Mouse (Mus musculus) heart, adult 9 months (tissue): ENCODE measurements at regions not wholly inside any gene's neighbourhood (a gene's known extent, or its start where the extent isn't known, plus 50 kb on each side); places are given as distances from the start of the nearest gene placed in this dataset.

ENCODE experiments used
- DNase-seq, 2 experiments: peaks; one replicate each; pipeline ENCODE4 v3.0.0; 2022; ENCODE audit warnings: low spot score in 2 of 2

DNA sequence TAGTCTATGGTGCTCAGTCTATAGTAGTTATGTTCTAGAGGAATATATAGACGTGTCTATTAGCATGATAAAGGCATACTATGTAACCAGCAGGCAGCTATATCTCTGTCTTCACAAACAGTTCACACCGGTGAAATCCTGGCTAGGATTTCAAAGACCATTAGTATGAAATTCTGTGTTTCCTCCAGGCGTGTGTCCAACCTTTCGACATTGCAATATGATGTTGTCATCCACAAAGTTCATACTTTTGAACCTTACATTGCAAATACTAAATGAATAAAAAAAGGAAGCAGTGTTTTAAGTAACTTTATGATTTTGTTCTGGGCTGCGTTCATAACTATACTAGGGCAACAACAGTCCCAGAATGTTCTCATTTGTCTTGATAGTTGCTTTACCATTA is 95.2 kb upstream of the Cpeb2 start:
- DNase-seq: no peak

DNA sequence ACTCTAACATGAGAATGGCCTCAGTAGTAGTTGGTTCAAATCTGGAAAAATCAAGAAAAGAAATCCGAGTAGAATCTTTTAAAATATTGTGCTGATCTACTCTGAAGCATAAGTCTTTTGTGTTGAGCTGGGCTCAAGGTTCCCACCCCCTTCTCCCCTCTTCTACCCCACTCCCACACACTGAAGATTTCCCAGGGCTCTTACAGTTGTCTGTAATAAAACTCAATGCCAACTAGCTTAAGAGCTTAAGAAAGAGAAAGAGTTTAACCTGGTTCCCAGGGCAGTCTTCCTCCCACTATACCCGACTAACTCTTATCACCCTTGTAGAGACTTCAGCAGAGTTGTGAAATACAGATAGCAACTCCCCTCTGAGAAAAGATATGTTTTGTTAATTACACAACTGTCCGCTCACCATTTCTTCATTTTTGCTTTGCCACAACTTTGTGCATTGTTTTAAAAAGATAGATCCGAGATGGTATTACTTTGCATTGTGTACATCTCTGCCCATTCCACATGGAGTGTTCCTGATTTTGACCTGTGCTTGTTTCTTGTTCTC is 94.0 kb upstream of the Cpeb2 start:
- no peak for DNase-seq

DNA sequence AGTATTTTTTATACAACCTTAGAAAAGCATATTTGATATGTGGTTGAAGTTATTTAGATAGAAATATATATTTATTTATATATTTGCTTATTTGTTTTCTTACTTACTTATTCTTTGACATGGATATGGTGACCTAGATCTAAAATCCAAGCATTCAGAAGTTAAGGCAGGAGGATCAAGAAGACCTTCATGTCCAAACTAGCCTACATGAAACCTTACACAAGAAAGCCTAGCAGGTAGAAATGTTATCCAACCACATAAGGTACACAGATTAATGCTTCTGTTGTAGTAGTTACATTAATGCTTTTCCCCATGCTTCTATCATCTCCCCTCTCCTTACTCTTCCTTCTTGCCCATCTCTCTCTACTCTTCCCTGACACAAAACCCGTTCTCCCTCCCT is 93.2 kb upstream of the Cpeb2 start:
- DNase-seq: no peak

DNA sequence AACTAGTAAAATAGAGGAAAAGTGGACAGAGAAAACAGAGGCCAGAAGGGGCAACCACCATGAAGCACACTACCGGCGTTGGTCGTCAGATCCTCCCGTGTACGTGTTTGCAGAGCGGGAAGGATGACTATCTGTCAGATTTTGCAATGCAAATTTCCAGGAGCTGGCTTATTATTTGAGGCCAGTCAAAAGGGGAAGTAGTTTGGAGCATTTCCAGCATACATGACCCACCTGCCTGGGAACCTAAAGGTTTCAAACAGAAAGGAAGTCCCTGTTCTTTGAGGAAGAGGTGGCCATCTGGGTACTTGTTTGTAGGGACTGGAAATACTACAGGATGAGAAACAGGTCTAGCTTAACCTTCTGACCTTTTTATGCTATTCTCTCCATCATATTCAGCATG is 87.0 kb upstream of the Cpeb2 start:
- DNase-seq: no peak

DNA sequence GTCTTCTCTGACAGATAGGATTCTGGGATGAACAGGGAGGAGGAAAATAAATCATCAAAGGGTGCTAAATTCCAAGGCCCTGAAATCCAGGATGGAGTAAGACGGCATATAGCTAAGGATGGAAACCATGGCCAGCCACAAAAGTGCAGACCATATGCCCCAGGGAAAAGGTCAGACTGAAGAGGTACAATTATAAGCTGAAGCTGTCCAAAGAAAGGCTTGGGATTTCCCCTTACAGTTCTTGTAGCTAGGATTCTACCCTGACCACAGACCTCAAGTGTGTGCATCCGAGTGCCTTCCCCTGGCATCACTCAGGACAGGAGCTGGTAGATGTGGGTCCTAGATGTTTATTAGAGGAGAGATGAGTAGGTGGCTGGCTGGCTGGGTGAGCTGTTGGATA is 86.0 kb upstream of the Cpeb2 start:
- no peak for DNase-seq

DNA sequence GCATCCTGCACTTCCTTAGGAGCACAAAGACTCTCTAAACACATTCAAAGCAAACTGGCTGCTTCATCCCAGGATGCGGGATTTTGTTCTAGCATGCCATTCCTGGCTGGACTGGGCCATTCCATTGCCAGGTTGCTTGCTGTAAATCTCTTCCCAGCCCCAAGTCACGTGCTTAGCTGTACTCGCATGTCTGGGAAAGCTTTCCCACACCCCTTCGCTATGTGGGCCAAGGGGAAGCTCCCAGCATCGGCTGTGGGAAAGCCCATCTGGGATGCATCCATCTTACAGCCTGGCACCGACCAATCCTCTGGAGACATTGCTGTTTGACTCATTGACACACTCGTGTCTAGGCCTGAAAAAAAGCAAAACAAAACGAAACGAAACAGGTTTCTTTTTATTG is 84.5 kb upstream of the Cpeb2 start:
- DNase-seq: no peak

DNA sequence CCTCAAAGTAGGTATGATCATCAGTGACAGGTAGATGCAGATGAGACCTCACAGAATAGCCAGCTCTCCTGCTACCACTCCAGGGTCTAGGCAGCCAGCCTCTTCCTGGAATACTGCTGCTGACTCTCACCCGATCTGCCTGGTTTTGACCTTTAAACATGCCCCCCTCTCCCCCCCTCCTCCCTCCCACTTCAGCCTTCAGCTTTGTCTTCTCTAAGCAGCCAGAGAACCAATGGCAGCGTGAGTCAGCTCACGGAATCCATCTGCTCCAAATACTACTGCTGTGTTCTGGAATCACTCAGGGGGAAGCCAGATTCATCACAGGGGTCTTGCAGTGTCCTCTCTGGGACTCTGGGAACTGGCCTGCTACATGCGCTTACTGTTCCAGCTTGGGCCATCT is 83.4 kb upstream of the Cpeb2 start:
- no peak for DNase-seq

DNA sequence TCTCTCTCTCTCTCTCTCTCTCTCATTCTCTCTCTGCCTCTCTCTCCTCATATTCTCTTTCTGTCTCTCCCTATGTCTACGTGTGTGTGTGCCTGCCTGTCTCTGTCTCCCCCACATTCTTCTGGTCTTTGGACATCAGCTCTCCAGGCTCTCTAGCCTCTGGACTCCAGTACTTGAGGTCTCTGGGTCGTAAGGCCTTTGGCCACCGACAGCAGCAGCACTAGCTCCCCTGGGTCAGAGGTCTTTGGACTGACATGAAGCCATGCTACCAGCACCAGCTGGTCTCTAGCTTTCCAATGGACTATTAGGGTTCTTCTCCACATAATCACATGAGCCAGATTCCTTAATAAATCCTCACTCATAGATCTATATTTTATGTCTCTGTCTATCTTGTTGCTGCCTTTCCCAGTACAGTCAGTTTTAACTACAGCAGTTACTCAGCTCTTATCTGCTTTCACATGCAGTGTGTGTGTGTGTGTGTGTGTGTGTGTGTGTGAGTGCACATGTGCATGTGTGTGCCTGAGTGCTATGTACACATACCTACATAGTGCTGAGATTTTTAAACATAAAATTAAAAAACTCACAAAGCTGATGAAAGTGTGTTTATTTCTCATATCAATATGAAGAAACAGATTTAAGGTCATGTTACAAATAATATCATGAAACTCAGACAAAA is 81.7 kb upstream of the Cpeb2 start:
- DNase-seq: no peak

DNA sequence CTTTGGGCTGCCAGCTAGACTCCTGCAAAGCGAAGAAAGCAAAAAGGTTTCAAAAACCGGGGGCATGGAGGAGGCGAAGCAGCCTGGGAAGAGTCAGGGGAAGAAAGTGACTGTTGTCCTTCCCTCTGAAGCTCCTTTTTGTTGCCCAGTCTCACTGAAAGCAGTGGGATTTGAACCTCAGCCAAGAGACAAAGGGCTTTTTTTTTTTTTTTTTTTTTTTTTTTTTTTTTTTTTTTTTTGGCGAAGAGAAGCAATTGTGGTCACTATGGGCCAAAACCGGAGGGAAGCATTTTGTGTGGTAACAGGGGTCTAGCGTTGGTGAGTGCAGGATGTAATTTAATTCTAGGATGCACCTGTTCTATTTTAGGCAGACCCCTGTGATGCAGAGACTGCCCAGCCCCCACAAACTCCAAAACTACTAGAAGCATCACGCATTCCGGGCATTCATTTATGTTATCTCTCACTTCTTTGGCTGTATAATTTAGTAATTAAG is 80.8 kb upstream of the Cpeb2 start:
- no peak for DNase-seq

DNA sequence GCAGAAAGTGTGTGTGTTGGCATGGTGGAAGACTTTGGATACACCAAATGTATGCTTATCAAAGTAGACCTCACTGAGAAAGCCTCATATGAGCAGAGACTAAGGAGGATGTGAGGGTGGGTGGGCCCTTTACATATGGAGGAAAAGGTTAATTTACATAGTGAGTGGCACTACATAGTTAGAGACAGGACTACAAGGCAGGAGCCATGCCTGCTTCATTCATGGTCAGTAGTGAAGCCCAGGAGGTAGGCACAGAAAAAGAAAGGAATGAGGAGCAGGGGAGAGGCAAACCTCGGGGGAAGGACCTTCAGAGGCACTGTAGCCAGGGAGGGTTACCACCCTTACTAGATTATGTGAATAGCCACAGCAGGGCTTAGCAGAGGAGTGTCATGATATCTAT is 80.1 kb upstream of the Cpeb2 start:
- DNase-seq: no peak

DNA sequence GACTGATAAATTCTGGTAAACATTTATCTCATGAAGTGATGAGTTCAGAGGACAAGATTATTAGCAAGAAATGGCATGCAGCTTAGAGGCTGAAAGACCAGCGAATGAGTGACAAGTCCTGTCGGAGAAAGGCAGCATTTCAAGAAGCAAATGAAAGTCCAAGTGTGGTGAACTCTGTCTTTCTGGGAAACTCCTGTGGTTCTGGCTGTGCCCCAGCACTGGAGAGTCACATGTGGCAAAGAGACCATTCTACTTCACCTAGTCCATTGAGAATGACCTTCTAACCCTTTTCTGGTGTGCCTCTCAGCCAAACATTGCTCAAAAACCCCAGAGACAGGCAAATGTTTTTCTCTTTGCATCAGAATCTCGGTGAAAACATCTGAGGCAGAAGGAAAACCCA is 76.2 kb upstream of the Cpeb2 start:
- DNase-seq: no peak

DNA sequence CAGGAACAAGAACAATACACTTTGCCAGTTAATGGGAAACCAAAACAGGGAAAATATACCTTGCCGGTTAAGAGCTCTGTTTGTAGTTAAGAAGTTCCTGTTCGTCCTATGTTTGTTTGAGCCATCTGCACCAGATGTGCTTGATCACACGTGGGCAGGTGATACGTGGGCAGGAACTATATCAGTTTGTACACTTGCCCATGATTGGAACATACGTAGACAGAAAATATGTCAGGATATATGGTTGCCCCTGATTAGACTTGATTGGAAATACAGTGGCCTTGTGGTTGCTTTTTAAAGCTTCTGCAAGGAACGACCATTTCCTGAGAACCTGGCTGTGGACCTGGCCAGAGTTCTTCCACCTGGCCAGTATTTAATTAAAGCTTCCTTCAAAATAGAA is 72.8 kb upstream of the Cpeb2 start:
- no peak for DNase-seq

DNA sequence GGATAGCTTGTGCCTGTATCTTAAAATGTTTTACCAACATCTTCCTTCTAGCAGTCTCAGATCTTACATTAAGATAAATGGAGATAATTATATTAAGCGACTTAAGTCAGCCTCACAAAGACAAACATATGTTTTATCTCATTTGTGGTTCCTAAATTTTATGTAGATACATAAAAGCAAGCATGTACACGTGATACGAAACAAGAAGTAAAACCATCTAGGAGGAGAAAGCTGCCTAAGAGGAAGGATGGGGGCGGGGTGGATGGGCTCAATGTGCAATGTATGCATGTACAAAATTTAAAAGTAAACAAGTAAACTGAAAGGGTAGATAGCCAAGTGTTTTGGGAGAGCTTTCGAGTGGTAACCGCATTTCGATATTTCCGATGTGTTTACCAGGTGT is 51.5 kb upstream of the Cpeb2 start:
- no peak for DNase-seq
